Mouse (Mus musculus): ENCODE data around the gene Olfr1391. TPM values are rescaled to one million over a fixed set of nuclear protein-coding genes. Genes with fewer than 3 reads are reported as not detected.
"Not testable (repeated sequence)": the region's sequence is repeated elsewhere in the genome, so short reads cannot be mapped to it uniquely, and the experiment has no call there.

Olfr1391 gene
- not detected for total RNA-seq (2022)

GRCm38 (mm10) chr11:49322442-49322841 lies at the start of gene Olfr1391:
TSS of gene Olfr1391 (plus strand) at chr11:49322742.
- no peak for DNase-seq (ENCODE audit: low spot score)

DNA sequence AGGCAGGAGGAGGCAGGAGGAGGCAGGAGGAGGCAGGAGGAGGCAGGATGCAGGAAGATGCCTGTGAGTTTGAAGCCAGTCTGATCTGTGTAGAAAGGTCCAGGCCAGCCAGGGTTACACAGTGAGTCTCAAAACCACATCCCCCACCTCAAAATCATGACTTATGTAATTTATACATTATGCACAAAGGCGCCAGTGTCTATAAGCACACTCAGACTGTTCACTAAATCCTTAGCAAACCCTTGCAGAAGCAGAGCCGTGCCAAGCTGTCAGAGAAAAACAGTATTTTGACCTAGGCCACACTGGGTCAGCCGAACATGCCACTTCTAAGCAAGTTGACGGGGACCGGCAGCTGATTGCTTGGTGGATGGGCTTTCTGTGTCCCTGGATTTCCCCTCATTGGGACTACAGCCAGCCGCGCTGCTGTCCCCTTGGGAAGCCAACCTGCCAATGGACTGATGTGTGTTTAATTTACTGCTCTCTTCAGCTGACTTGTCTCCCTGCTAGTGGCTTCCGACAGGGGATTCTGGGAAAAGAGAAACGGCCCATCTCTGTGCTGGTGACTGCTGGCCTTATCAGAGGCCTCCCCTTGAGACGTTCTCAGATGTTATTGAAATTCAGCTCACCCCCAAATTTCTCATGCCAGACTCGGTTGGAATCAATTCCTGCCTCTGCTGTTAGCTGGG lies 48.6 kb upstream of the Olfr1391 start:
- DNase-seq (ENCODE audit: low spot score), result no peak

GRCm38 (mm10) chr11:49278222-49278621 lies 44.3 kb upstream of the Olfr1391 start, which contains the start of gene Olfr1393:
TSS of gene Olfr1393 (plus strand) at chr11:49278304.
- no peak for DNase-seq (ENCODE audit: low spot score)

- not testable (repeated sequence) for DNase-seq (ENCODE audit: low spot score)
Measured at GRCm38 (mm10) chr11:49284982-49285381, 37.6 kb upstream of the Olfr1391 start, which contains the start of gene Olfr1392. TSS of gene Olfr1392 (plus strand) at chr11:49285282.

DNA sequence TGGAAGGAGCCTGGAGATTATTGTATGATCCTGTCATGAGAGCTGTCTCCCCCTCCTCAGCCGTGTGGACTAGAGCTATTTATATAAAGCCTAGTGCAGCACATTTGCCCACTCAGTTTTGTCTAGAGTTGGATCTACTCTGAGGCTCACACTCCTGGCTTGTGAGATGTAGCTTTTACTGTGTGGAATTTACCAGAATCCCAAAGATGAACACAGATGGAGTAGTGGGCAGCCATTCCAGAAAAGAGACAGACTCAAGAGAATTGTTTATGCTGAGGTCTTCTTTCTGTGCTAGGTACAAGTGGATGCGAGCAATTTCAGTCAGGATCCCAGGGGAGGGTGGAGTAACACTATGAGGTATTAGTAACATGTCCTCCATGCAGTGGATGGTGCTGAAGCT lies 35.3 kb upstream of the Olfr1391 start:
- no peak for DNase-seq (ENCODE audit: low spot score)

DNA sequence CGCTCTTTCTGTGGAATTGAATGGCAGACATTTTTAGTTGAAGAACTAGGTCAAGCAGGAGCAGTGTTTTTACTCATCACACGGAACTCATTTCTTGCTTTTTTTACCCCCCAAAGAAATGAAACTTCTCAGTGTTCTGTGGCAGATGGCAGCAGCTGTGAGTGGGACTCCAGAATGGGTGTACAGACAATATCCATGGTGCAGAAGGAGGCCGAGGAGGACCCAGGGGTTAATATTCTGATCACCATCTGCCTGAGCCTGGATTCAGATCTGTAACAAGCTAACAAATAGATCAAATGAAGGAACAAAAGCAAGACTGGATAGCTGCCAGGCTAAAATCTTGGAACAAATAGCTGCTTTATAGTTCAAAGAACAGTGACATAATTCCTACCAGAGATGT lies 29.8 kb upstream of the Olfr1391 start:
- DNase-seq (ENCODE audit: low spot score), result no peak

- DNase-seq (ENCODE audit: low spot score), result no peak
Measured at GRCm38 (mm10) chr11:49304441-49304840, 18.1 kb upstream of the Olfr1391 start, which contains the start of gene Olfr10. TSS of gene Olfr10 (plus strand) at chr11:49304741.

- DNase-seq (ENCODE audit: low spot score), result not testable (repeated sequence)
Measured at GRCm38 (mm10) chr11:49308547-49308946, 14.0 kb upstream of the Olfr1391 start.

DNA sequence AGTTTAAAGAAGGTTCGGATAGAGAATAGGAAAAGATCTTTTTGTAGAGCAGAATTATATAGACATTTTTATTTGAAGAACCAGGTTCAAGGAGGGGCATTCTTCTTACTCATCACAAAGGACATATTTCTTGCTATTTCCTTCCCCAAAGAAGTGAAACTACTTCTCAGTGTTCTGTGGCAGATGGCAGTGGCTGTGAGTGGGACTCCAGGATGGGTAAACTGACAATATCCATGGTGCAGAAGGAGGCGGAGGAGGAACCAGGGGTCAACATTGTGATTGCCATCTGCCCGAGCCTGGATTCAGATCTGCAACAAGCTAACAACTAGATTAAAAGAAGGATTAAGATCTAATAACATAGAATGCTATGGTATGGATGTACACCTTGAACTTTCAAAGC lies 4.2 kb downstream of the Olfr1391 start:
- no peak for DNase-seq (ENCODE audit: low spot score)

DNA sequence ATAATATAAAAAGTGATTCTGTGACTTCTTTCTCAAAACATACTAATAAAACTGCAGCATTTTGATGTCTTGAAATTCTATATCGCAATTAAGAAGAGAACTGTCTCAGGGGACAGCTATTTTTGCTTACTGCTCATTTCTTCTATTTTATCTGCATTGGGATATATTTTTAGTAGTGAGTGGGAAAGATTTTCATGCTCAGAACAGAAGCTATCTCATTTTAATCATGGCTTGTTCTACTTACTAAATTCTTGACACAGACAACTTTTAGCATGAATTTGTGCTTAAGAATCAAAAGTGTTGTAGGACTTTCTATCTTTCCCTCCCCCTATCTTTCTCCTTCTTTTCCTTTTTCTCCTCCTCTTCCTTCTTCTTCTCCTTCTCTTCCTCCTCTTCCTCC lies 7.1 kb downstream of the Olfr1391 start:
- DNase-seq (ENCODE audit: low spot score), result no peak

DNA sequence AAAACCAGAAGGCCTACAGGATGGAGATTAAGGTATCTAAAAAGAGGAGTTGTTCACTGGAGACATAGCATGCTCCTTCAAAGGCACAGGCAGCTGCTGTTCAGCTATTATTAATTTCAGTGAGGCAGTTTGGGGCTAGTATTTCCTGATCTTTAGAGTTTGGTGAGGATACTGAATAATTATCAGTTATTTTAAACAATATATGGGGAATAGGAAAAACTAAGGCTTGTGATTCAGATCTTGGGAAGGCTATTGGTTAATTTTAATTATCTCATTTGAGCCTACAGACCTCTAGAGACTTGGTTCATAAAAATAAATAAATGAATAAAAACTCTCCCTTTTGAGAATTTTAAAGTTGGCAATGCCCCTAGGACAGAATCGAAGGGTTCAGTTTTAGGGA lies 12.3 kb downstream of the Olfr1391 start, which contains the start of gene Olfr1390:
Gene Olfr1390 (plus strand): TSS at position 301 of the 400 bp plus-strand sequence.
- no peak for DNase-seq (ENCODE audit: low spot score)

- no peak for DNase-seq (ENCODE audit: low spot score)
Measured at GRCm38 (mm10) chr11:49337150-49337832, 14.7 kb downstream of the Olfr1391 start.

Other genes with a start within 250 kb of the Olfr1391 start
- 1 to 10 TPM; 2.2 to 3.0 (median 2.7) TPM for gene Ifi47, start 246.2 kb upstream of the Olfr1391 start, total RNA-seq (2022)
- 1 to 10 TPM in 3 of 4 experiments, under 1 TPM in 1; 0.72 to 1.3 (median 1.1) TPM for gene Olfr1396, start 207.9 kb upstream of the Olfr1391 start, total RNA-seq (2022)
- not detected for gene Olfr1395, start 180.5 kb upstream of the Olfr1391 start, total RNA-seq (2022)
- gene Olfr1394, start 168.4 kb upstream of the Olfr1391 start, total RNA-seq (2022), result not detected
- 10 to 100 TPM; 22.6 to 28.5 (median 23.8) TPM for gene Btnl9, start 135.6 kb upstream of the Olfr1391 start, total RNA-seq (2022)
- gene Zfp62, start 119.5 kb upstream of the Olfr1391 start, total RNA-seq (2022), result 10 to 100 TPM; 25.0 to 31.7 (median 27.1) TPM
- 10 to 100 TPM; 62.4 to 80.4 (median 68.8) TPM for gene Mgat1, start 78.6 kb upstream of the Olfr1391 start, total RNA-seq (2022)
- gene Olfr1393, start 44.4 kb upstream of the Olfr1391 start, total RNA-seq (2022), result under 1 TPM; 0.41 to 0.50 (median 0.43) TPM
- gene Olfr1392, start 37.5 kb upstream of the Olfr1391 start, total RNA-seq (2022), result not detected
- gene Olfr10, start 18.0 kb upstream of the Olfr1391 start, total RNA-seq (2022), result not detected
- gene Olfr1390, start 12.4 kb downstream of the Olfr1391 start, total RNA-seq (2022), result not detected
- gene Olfr1389, start 100.3 kb downstream of the Olfr1391 start, total RNA-seq (2022), result not detected
- under 1 TPM in 3 of 4 experiments, not detected in 1; 0.12 to 0.26 (median 0.16) TPM for gene Olfr1388, start 113.9 kb downstream of the Olfr1391 start, total RNA-seq (2022)
- gene Olfr1387, start 132.6 kb downstream of the Olfr1391 start, total RNA-seq (2022), result under 1 TPM in 2 of 4 experiments, not detected in 2; 0.11 to 0.19 TPM
- gene Olfr1386, start 142.3 kb downstream of the Olfr1391 start, total RNA-seq (2022), result under 1 TPM in 1 of 4 experiments, not detected in 3; 0.12 TPM
- not detected for gene Olfr1385, start 166.3 kb downstream of the Olfr1391 start, total RNA-seq (2022)
- gene Olfr1384, start 184.0 kb downstream of the Olfr1391 start, total RNA-seq (2022), result under 1 TPM in 1 of 4 experiments, not detected in 3; 0.37 TPM
- gene Olfr1383, start 196.9 kb downstream of the Olfr1391 start, total RNA-seq (2022), result under 1 TPM; 0.53 to 0.79 (median 0.71) TPM
- not detected for gene Olfr1382, start 205.5 kb downstream of the Olfr1391 start, total RNA-seq (2022)
- gene Olfr1381, start 220.7 kb downstream of the Olfr1391 start, total RNA-seq (2022), result not detected
- not detected for gene Olfr1380, start 234.1 kb downstream of the Olfr1391 start, total RNA-seq (2022)

Data from heart, adult 8-10 months (tissue).